Mouse (Mus musculus): ENCODE measurements around the gene Pakap.

GRCm38 (mm10) chr4:57816146-57816545 lies 248.2 kb downstream of the Pakap start:
- no peak for TF ChIP-seq POLR2A (IDR thresholded peaks at IDR 0.05; ENCODE audit: borderline replicate concordance, low read depth, low read length)
- no peak for TF ChIP-seq CTCF (IDR thresholded peaks at IDR 0.05; ENCODE audit: low read depth, low read length)

All from bone marrow macrophage, adult 2 months (primary cell).